16 mouse cellular contexts compared by ENCODE assay signal in genomic region chr12:102064710-102065325, GRCm38 (mm10).
DNase-seq lines count a peak whose midpoint lies in the region; ATAC-seq and TF ChIP-seq lines count a peak whose summit lies in the region.
"Had no signal": no experiment of that assay in that cellular context is flagged by ENCODE, and none has a peak within 500 bp of the region (broad histone marks: within the 10 kb centered on the region; RNA-seq: fewer than 3 reads in every experiment).

No protein-coding gene starts in this region.

- no peaks in the 10 kb centered on the region; the same call in 1 of the 2 replicates for H3K27me3 ChIP-seq in midbrain, embryonic 12.5 days
- no peaks in the 10 kb centered on the region for H3K27me3 ChIP-seq in midbrain, embryonic 16.5 days (ENCODE audit: control insufficient read depth, insufficient read depth, low read depth, low read length)
- no peaks in the 10 kb centered on the region for H3K27me3 ChIP-seq in embryonic facial prominence, embryonic 11.5 days (ENCODE audit: control insufficient read depth, insufficient read depth, low read length)
- H3K27me3 ChIP-seq in forebrain, postnatal 0 days (ENCODE audit: insufficient read depth, low read length) = no peaks in the 10 kb centered on the region
- H3K27me3 ChIP-seq: heart, embryonic 15.5 days; liver, embryonic 13.5 days; neural tube, embryonic 15.5 days had no signal

- WGBS in midbrain, embryonic 12.5 days = 54% methylated on average over 5 of the region's 5 CpGs
- 40% methylated on average over 5 of the region's 5 CpGs for WGBS in midbrain, embryonic 16.5 days
- WGBS in embryonic facial prominence, embryonic 11.5 days = 48% methylated on average over 5 of the region's 5 CpGs
- WGBS in forebrain, postnatal 0 days = 27% methylated on average over 5 of the region's 5 CpGs

- no peaks in the 10 kb centered on the region for H3K36me3 ChIP-seq in midbrain, embryonic 12.5 days
- no peaks in the 10 kb centered on the region for H3K36me3 ChIP-seq in midbrain, embryonic 16.5 days (ENCODE audit: control insufficient read depth, insufficient read depth, low read length)
- H3K36me3 ChIP-seq in embryonic facial prominence, embryonic 11.5 days (replicated peaks; ENCODE audit: control insufficient read depth, insufficient read depth, low read depth, low read length) = no peaks in the 10 kb centered on the region
- H3K36me3 ChIP-seq in forebrain, postnatal 0 days (ENCODE audit: insufficient read depth) = no peaks in the 10 kb centered on the region
- H3K36me3 ChIP-seq: heart, embryonic 15.5 days; liver, embryonic 13.5 days; neural tube, embryonic 15.5 days had no signal

- peaks cover 7% of the 10 kb centered on the region; the same call in 1 of the 2 replicates for H3K4me1 ChIP-seq in midbrain, embryonic 12.5 days
- 0 out of 2 replicates have a peak, but pooled peaks cover 3% of the 10 kb centered on the region for H3K4me1 ChIP-seq in midbrain, embryonic 16.5 days (ENCODE audit: control insufficient read depth, insufficient read depth, low read length)
- no peaks in the 10 kb centered on the region for H3K4me1 ChIP-seq in embryonic facial prominence, embryonic 11.5 days (ENCODE audit: control insufficient read depth, insufficient read depth, low read length)
- H3K4me1 ChIP-seq in forebrain, postnatal 0 days (ENCODE audit: insufficient read depth) = no peaks in the 10 kb centered on the region; the same call in 1 of the 2 replicates

- H3K4me2 ChIP-seq in midbrain, embryonic 12.5 days (replicated peaks) = no peak overlapping the region
- H3K4me2 ChIP-seq in midbrain, embryonic 16.5 days (ENCODE audit: low read length) = no peak overlapping the region
- no peak overlapping the region for H3K4me2 ChIP-seq in embryonic facial prominence, embryonic 11.5 days (ENCODE audit: low read depth, low read length)
- H3K4me2 ChIP-seq in forebrain, postnatal 0 days (ENCODE audit: low read depth) = no peak overlapping the region
- H3K4me2 ChIP-seq: heart, embryonic 15.5 days; liver, embryonic 13.5 days; neural tube, embryonic 15.5 days had no signal

- H3K9me3 ChIP-seq in midbrain, embryonic 12.5 days = no peaks in the 10 kb centered on the region
- H3K9me3 ChIP-seq in midbrain, embryonic 16.5 days (replicated peaks; ENCODE audit: control insufficient read depth, low read length, poor library complexity, severe bottlenecking) = no peaks in the 10 kb centered on the region
- H3K9me3 ChIP-seq in embryonic facial prominence, embryonic 11.5 days (replicated peaks; ENCODE audit: control insufficient read depth, low read length) = no peaks in the 10 kb centered on the region
- H3K9me3 ChIP-seq in forebrain, postnatal 0 days (ENCODE audit: low read length) = no peaks in the 10 kb centered on the region
- H3K9me3 ChIP-seq: heart, embryonic 15.5 days; liver, embryonic 13.5 days; neural tube, embryonic 15.5 days had no signal

- no peak overlapping the region for H3K4me3 ChIP-seq in midbrain, embryonic 12.5 days
- H3K4me3 ChIP-seq in midbrain, embryonic 16.5 days (ENCODE audit: low read depth, low read length) = no peak overlapping the region
- H3K4me3 ChIP-seq in embryonic facial prominence, embryonic 11.5 days (ENCODE audit: low read depth, low read length) = no peak overlapping the region
- no peak overlapping the region for H3K4me3 ChIP-seq in forebrain, postnatal 0 days (ENCODE audit: low read depth, low read length)
- H3K4me3 ChIP-seq: heart, embryonic 15.5 days; liver, embryonic 13.5 days; neural tube, embryonic 15.5 days had no signal

- TF ChIP-seq CTCF in forebrain, postnatal 0 days (IDR thresholded peaks at IDR 0.05; ENCODE audit: low read depth) = no peak

- DNase-seq in frontal cortex, adult 2 months (ENCODE audit: extremely low spot score in 1 of 2, low spot score in 1 of 2) = peak; percentile 14 to 45
- DNase-seq in frontal cortex, postnatal 25 days (ENCODE audit: low spot score in 2 of 2) = no peak
- DNase-seq in embryonic facial prominence, embryonic 11.5 days (ENCODE audit: low spot score) = peak; percentile 46
- DNase-seq in forebrain, postnatal 0 days = no peak
- no peak for DNase-seq in gastrocnemius, adult 18-20 months (ENCODE audit: low spot score)
- DNase-seq in kidney, adult 9 months = no peak
- DNase-seq: adrenal gland, adult 2 months; cerebellum, adult 9-10 months; heart, adult 11 months; left cerebral cortex, postnatal 4 days; liver, embryonic 13.5 days; lung, postnatal 10 days had no signal

- H3K9ac ChIP-seq in midbrain, embryonic 12.5 days (replicated peaks) = no peak overlapping the region
- H3K9ac ChIP-seq in midbrain, embryonic 16.5 days (ENCODE audit: low read depth, low read length) = no peak overlapping the region
- no peak overlapping the region for H3K9ac ChIP-seq in embryonic facial prominence, embryonic 11.5 days (replicated peaks; ENCODE audit: low read length)
- no peak overlapping the region; the same call in 1 of the 2 replicates for H3K9ac ChIP-seq in forebrain, postnatal 0 days
- H3K9ac ChIP-seq: heart, embryonic 15.5 days; liver, embryonic 13.5 days; neural tube, embryonic 15.5 days had no signal

- peak; percentile 76 for ATAC-seq in midbrain, embryonic 12.5 days (ENCODE audit: low FRiP score, low read depth)
- no peak for ATAC-seq in midbrain, embryonic 16.5 days
- ATAC-seq in embryonic facial prominence, embryonic 11.5 days (replicated peaks; ENCODE audit: insufficient number of reproducible peaks, low FRiP score, low TSS enrichment, low read depth) = no peak
- peak; percentile 61 for ATAC-seq in forebrain, postnatal 0 days

- no peak overlapping the region for H3K27ac ChIP-seq in midbrain, embryonic 12.5 days (replicated peaks)
- H3K27ac ChIP-seq in midbrain, embryonic 16.5 days (ENCODE audit: low read length) = no peak overlapping the region
- no peak overlapping the region for H3K27ac ChIP-seq in embryonic facial prominence, embryonic 11.5 days (replicated peaks; ENCODE audit: low read depth, low read length)
- no peak overlapping the region for H3K27ac ChIP-seq in forebrain, postnatal 0 days (ENCODE audit: low read depth, low read length)
- H3K27ac ChIP-seq: heart, embryonic 15.5 days; liver, embryonic 13.5 days; neural tube, embryonic 15.5 days had no signal

Comparison
In these comparisons a context has a peak if more than half of its experiments do, and no peak if none do; other contexts are left out.
1. DNase-seq: peak in frontal cortex, adult 2 months (2 of 2) and embryonic facial prominence, embryonic 11.5 days (single experiment); none in frontal cortex, postnatal 25 days (0 of 2), forebrain, postnatal 0 days (single experiment), gastrocnemius, adult 18-20 months (single experiment) and kidney, adult 9 months (single experiment).
2. ATAC-seq: peak in midbrain, embryonic 12.5 days (single experiment) and forebrain, postnatal 0 days (single experiment); none in midbrain, embryonic 16.5 days (single experiment) and embryonic facial prominence, embryonic 11.5 days (single experiment).